Mouse (Mus musculus) heart, postnatal 25 days (tissue): ENCODE data around the gene Nrxn2. TPM values are rescaled to one million over a fixed set of nuclear protein-coding genes. Genes with fewer than 3 reads are reported as not detected.

Source experiments
- DNase-seq: peaks from one replicate; pipeline ENCODE4 v3.0.0; 2022; ENCODE audit warnings: low spot score
- intact Hi-C: fragments of 180-260 bp; cut with DNase I; formaldehyde crosslinking; loops from one replicate; pipeline ENCODE4 v1.15.1; 2025
- total RNA-seq, 2 experiments: library from RNA; stranded (reverse); gene quantifications; 2 replicates each; pipeline ENCODE4 v1.2.3; 2021

The Nrxn2 gene
- 1 to 10 TPM; 3.4 to 4.4 TPM for total RNA-seq

- peak; percentile 69 for DNase-seq
- intact Hi-C loops: no loop called here
These were observed at the start of gene Nrxn2 for GRCm38 (mm10) chr19:6418233-6418879. Gene Nrxn2, plus strand, starts transcription at chr19:6418731.

DNA sequence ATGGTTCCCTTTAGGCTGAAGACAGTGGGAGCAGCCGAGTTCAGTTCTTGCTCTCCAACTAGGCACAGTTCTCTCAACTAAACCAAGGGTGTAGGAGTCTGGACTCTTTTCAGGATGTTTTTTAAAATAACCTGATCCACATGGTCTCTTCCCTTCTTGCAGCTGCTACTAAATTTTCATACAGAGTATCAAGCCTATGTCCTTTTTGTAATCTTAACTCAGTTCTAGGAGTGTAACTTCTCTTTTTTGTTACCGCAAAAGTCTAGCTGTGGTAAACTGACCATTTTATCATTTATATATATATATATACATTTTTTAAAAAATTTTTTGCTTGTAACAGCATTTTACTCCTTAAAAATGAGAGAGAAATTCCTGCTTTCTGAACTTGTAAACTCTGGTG lies 48.4 kb upstream of the Nrxn2 start:
- no peak for DNase-seq
- intact Hi-C loops: no loop called here

- no peak for DNase-seq
- intact Hi-C loops: loop anchor here (2.0 kb wide), 1 partner anchor 80 kb away; no protein-coding TSS in a partner anchor
These were observed 46.1 kb upstream of the Nrxn2 start for GRCm38 (mm10) chr19:6372433-6372832.

DNA sequence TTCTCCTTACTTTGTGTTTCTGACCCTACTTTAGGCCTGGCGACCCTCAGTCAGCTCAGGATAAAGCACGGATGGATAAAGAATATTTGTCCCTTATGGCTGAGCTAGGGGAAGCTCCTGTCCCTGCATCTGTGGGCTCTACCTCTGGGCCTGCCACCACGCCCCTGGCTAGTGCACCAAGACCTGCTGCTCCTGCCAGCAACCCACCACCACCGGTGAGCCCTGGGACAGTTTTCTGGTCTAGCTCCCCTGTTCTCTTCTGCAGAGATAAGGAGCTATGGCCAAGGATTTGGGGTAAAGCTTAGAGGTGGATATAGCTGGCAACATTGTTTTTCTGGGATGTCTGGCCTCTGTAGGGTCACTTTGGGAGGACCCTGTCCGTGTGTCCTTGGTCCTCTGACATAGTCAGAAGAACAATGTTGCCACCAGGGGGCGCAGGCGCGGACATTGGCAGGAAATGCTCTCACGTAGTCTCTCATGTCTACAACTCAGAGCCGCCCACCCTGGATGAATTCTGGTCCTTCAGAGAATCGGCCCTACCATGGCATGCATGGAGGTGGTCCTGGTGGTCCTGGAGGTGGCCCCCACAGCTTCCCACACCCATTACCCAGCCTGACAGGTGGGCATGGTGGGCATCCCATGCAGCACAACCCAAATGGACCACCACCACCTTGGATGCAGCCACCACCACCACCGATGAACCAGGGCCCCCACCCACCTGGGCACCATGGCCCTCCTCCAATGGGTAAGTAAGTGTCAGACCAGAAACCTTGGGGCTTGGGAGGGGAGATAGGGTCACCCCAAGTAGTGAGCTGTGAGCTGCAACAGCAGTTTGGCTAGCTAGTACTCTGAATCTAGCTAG lies 44.8 kb upstream of the Nrxn2 start:
- DNase-seq: peak; percentile 58
- intact Hi-C loops: loop anchor here (2.0 kb wide), 2 partner anchors 23 to 79 kb away; no protein-coding TSS in a partner anchor

- no peak for DNase-seq
- intact Hi-C loops: loop anchor here (2.0 kb wide), 1 partner anchor 22 kb away; no protein-coding TSS in a partner anchor
These were observed 44.0 kb upstream of the Nrxn2 start for GRCm38 (mm10) chr19:6374571-6374970.

- no peak for DNase-seq
- intact Hi-C loops: loop anchor here (2.0 kb wide), 1 partner anchor 21 kb away; no protein-coding TSS in a partner anchor
These were observed 42.9 kb upstream of the Nrxn2 start for GRCm38 (mm10) chr19:6375423-6376254.

DNA sequence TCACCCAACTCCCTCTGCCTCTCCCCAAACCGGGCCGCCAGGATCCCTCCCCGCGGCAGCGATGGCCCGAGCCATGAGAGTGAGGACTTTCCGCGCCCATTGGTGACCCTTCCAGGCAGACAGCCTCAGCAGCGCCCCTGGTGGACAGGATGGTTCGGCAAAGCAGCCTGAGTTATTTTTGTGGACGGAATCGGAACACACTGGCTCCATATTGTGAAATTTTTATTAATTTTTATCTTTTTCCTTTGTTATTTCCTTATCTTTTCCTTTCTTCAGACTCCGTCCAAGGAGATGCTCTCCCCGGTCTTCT lies 42.3 kb upstream of the Nrxn2 start:
- no peak for DNase-seq
- intact Hi-C loops: no loop called here

- intact Hi-C loops: no loop called here
- no peak for DNase-seq
These were observed 41.9 kb upstream of the Nrxn2 start for GRCm38 (mm10) chr19:6376643-6377042.

DNA sequence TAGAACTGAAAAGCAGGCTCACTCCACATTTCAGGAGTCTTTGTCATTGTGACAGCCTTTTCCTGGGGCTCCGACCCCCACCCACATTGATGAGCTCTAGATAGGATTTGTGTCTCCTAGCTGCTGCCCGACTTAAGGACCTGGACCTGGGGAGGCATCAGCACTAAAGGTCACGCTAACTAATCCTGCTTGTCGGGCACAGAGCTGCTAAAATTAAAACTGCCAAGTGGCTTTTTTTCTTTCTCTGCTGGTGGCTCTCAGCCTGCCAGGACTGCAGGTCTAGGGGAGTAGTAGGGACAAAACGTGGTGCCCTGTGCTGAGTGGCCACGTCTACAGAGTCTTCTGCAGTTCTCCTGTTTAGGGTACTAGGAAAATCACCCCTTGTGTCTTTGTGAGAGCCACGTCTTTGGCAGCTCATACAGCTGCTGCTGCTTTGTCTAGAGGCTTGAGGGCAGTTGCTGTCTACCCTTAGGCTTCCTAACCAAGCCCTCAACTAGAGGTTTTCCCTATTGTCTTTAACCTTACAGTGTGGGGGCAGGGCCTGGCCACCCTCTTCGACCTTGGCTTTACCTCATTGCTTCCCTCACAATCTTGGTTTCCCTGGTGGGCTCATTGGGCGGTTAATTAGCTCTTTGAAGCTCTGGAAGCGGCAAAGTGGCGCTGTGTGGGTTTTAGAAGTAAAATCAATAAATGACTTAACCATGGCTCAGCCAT lies 41.0 kb upstream of the Nrxn2 start:
- DNase-seq: no peak
- intact Hi-C loops: no loop called here

DNA sequence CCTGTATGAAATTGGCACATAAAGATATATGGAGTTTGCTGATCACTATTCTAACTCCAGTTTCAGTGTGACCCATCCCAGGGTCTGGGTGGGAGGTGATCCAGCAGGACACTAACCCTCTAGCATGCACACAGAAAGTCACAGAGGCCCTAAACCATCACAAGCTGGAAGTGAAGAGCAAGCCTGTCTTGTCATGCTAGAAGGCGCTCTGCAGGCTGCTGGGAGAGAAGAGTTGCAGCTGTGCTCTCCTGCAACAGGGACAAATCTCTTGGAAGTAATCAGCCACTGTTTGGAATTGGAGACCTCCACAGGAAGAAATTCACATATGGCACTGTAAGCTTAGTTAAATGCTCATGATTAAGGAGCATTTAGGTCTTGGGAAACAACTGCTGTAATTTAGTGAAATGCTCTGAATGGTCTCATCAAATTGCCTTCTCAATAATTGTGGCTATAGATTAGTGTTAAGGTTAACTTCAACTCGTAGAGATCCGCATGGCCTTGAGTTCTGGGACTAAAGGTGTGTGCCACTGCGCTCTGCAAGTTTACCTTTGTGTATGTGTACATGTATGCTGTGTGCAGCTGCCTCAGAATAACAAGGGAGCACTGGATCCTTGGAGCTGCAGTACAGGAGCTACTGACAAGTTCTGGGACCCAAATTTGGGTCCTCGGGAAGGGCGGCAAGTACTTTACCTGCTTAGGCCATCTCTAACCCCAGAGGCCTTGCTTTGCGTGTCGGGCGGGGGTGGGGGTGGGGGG lies 37.9 kb upstream of the Nrxn2 start:
- intact Hi-C loops: no loop called here
- no peak for DNase-seq

GRCm38 (mm10) chr19:6381238-6381637 lies 37.3 kb upstream of the Nrxn2 start:
- no peak for DNase-seq
- intact Hi-C loops: no loop called here

GRCm38 (mm10) chr19:6382323-6382924 lies 36.1 kb upstream of the Nrxn2 start:
- intact Hi-C loops: no loop called here

DNA sequence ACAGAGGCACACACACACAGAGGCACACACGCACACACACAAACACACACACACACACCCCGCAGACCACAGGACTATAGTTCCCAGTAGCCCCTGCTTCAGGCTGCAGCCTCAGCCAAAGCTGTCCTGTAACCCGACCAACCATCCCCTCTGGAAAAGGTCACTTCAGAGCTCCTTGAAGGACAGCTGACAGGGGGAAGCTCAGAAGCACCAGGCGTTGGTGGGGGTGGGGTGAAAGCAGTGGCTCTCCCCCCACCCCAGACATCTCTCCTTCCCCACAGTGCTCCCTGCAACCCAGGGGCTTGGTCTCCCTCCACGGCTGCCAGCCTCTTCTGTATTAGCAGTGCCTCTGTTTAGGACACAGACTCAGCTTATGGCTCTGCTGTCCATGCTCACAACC lies 35.1 kb upstream of the Nrxn2 start:
- intact Hi-C loops: no loop called here

More at GRCm38 (mm10) chr19:6382323-6382924, 36.1 kb upstream of the Nrxn2 start:
- DNase-seq: no peak

GRCm38 (mm10) chr19:6384128-6384527 lies 34.4 kb upstream of the Nrxn2 start, which contains the start of gene Pygm:
Gene Pygm, plus strand, starts transcription at chr19:6384399.
- DNase-seq: peak; percentile 86
- intact Hi-C loops: no loop called here

More for the DNA sequence above, 35.1 kb upstream of the Nrxn2 start:
- no peak for DNase-seq

DNA sequence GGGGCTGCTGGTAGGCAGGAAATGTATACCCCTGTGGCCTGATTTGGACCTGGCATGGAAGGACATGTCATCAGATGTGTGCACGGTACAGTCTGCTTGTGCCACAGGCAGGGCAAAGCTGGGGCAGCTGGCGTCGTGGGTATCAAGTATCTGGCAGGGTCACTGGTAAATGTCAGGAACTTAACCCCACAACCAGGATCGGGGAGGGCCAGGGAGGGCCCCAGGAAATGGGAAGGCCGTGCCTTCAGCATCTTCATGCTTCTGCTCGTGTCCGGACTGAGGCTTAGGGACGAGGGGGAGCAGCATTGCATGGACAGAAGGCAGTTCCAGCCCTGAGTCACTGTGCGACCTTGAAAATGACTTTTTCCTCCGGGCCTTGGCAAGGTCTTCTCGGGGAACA lies 33.6 kb upstream of the Nrxn2 start:
- intact Hi-C loops: no loop called here
- DNase-seq: no peak

- intact Hi-C loops: no loop called here
- no peak for DNase-seq
These were observed 33.1 kb upstream of the Nrxn2 start for GRCm38 (mm10) chr19:6385419-6385818.

- intact Hi-C loops: no loop called here
- DNase-seq: no peak
These were observed 32.7 kb upstream of the Nrxn2 start for GRCm38 (mm10) chr19:6385821-6386220.

DNA sequence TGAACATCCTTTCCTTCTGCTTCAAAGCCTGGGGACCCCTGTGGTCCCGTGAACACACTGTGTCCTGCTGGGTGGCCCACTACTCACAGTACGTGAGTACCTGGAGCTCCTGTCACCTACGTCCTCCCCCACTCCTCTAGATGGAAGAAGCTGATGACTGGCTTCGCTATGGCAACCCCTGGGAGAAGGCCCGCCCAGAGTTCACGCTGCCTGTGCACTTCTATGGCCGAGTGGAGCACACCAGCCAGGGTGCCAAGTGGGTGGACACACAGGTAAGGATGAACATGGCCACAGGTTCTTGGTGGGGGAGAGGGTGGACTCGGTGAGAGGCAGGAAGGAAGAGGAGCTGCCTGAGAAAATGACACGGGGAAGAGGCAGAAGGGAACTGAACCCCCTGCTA lies 32.3 kb upstream of the Nrxn2 start:
- no peak for DNase-seq
- intact Hi-C loops: no loop called here

DNA sequence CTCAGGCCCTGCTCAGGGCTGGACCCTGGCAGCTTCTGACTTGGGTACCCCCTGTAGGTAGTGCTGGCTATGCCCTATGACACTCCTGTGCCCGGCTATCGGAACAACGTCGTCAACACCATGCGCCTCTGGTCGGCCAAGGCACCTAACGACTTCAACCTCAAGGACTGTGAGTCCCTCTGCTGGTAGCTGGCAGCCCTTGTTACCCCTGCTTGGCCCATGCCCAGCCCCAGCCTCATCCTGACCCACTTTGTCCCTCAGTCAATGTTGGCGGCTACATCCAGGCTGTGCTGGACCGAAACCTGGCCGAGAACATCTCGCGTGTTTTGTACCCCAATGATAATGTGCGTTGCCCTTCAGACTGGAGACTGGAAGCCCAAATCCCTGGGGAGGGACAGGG lies 30.5 kb upstream of the Nrxn2 start:
- intact Hi-C loops: no loop called here
- no peak for DNase-seq
